Mouse (Mus musculus): ENCODE measurements at regions not wholly inside any gene's neighbourhood (a gene's known extent, or its start where the extent isn't known, plus 50 kb on each side); places are given as distances from the start of the nearest gene placed in this dataset.

- DNase-seq (ENCODE audit: low spot score in 2 of 2) = no peak
Measured at GRCm38 (mm10) chr13:75204417-75204816, 114.8 kb downstream of the Pcsk1 start.

- no peak for DNase-seq (ENCODE audit: low spot score in 2 of 2)
Measured at GRCm38 (mm10) chr13:75223944-75224343, 134.3 kb downstream of the Pcsk1 start.

GRCm38 (mm10) chr13:75225581-75226297 lies 136.1 kb downstream of the Pcsk1 start:
- DNase-seq (ENCODE audit: low spot score in 2 of 2) = no peak

- DNase-seq (ENCODE audit: low spot score in 2 of 2) = peak; percentile 45 to 57
Measured at GRCm38 (mm10) chr13:75227616-75228277, 138.1 kb downstream of the Pcsk1 start.

- no peak for DNase-seq (ENCODE audit: low spot score in 2 of 2)
Measured at GRCm38 (mm10) chr13:75236424-75236823, 146.8 kb downstream of the Pcsk1 start.

All from urinary bladder, postnatal 36 days (tissue).